Mouse (Mus musculus) MEL-GATA-1-ER (cell line): Measurements from ENCODE around the gene Defa36.
"Not testable (repeated sequence)": the region's sequence is repeated elsewhere in the genome, so short reads cannot be mapped to it uniquely, and the experiment has no call there.

Source experiments
- DNase-seq: peaks from one replicate; pipeline ENCODE4 v3.0.0-alpha.2; 2012; ENCODE audit warnings: low read depth; ENCODE audit errors: extremely low read depth

Defa36 gene

DNA sequence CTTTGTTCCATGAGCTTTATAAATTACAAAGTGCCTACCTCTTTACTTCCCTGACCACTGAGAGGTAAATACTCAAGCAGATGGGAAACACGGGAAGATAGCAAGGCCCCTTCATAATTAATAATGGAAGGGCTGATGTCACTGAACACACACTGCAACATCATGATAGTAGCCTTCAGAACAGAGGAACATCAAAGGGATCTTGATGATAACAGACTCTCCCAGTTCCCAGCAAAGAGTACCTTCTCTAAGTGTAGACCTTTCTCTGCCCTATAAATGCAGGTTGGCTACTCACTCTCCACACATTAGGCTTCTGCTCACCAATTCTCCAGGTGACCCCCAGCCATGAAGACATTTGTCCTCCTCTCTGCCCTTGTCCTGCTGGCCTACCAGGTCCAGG is at the start of gene Defa36:
TSS of gene Defa36 (plus strand) at position 301 of the 400 bp plus-strand sequence.
- not testable (repeated sequence) for DNase-seq

GRCm38 (mm10) chr8:21378215-21378614 is 49.0 kb upstream of the Defa36 start, which contains the start of gene Defa2:
Gene Defa2 (plus strand): TSS chr8:21378515.
- not testable (repeated sequence) for DNase-seq

- not testable (repeated sequence) for DNase-seq
Observed at GRCm38 (mm10) chr8:21391511-21391910, 35.7 kb upstream of the Defa36 start, which contains the start of gene Defa33. Gene Defa33 (plus strand): TSS chr8:21391811.

DNA sequence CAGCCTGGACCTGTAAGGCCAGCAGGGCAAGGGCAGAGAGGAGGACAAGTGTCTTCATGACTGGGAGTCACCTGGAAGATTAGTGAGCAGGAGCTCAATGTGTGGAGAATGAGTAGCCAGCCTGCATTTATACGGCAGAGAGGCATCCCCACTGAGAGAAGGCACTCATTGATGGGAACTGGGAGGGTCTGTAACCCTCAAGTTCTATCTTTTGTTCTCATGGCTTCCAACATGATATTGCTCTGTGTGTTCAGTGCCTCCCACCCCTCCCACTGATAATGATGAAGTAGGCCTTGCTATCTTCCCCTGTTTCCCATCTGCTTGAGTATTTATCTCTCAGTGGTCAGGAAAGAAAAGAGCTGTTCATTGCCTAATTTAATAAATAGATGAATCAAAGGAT is 29.2 kb downstream of the Defa36 start, which contains the start of gene Gm7849:
TSS of gene Gm7849 (minus strand) at position 101 of the 400 bp plus-strand sequence.
- not testable (repeated sequence) for DNase-seq
